Mouse (Mus musculus): ENCODE data around the gene Gm5039.
"Not testable (repeated sequence)": the region's sequence is repeated elsewhere in the genome, so short reads cannot be mapped to it uniquely, and the experiment has no call there.

The Gm5039 gene

DNA sequence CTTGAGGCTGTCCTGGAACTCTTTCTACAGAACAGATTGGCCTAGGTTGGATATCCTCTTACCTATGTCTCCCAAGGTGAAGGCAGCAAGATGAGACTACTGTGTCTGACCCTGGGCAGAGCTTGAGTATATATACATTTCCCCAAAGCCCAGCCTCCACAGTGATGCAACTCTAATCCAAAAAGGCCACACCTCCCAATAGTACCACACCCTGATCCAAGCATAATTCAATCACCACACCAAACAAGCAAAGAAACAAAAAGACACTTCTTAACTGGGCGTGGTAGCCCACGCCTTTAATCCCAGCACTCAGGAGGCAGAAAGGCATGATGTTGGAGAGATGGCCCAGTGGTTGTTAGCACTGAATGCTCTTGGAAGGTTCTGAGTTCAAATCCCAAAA is at the start of gene Gm5039:
Gene Gm5039 (minus strand): TSS at position 101 of the 400 bp plus-strand sequence.
- not testable (repeated sequence) for DNase-seq (ENCODE audit: low read depth, low spot score)

GRCm38 (mm10) chr12:88372018-88372417 is 48.2 kb upstream of the Gm5039 start:
- no peak for DNase-seq (ENCODE audit: low read depth, low spot score)

- not testable (repeated sequence) for DNase-seq (ENCODE audit: low read depth, low spot score)
Observed at GRCm38 (mm10) chr12:88370321-88370720, 46.5 kb upstream of the Gm5039 start.

GRCm38 (mm10) chr12:88369690-88370089 is 45.9 kb upstream of the Gm5039 start:
- not testable (repeated sequence) for DNase-seq (ENCODE audit: low read depth, low spot score)

GRCm38 (mm10) chr12:88368618-88369017 is 44.8 kb upstream of the Gm5039 start:
- no peak for DNase-seq (ENCODE audit: low read depth, low spot score)

DNA sequence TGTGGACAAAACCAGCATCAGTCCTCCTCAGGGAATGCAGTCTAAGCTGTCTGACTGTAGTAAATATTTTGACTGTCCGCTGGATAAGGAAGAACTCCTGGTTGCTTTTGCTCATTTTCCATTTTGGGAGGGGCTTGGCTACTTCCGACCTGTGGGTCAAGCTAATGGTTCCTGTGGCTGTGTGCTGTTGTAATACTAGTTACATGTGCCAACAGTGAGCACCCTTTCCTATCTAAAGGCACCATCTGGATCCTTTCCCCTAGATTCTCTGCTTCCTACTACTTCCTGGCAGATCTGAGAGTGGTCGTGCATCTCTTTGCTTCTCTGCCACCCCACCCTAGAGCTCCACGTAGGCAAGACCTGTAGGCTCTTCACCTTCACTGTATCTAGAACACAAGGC is 43.8 kb upstream of the Gm5039 start:
- DNase-seq (ENCODE audit: low read depth, low spot score): no peak

DNA sequence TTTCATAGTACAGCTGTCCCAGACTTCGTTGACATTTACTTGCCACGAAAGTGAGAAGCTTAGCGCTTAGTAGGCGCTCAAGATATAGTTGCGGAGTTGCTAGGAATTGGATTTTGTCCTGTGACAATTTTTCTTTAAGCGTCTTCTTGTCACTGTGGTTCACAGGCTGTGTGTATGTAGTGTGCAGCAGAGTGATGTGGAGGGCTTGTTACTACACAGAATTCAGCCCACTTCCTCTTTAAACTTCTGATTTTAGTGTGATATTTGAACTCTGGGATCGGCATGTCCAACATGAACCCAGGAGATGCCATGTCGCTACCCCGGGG is 37.3 kb upstream of the Gm5039 start:
- DNase-seq (ENCODE audit: low read depth, low spot score): no peak

DNA sequence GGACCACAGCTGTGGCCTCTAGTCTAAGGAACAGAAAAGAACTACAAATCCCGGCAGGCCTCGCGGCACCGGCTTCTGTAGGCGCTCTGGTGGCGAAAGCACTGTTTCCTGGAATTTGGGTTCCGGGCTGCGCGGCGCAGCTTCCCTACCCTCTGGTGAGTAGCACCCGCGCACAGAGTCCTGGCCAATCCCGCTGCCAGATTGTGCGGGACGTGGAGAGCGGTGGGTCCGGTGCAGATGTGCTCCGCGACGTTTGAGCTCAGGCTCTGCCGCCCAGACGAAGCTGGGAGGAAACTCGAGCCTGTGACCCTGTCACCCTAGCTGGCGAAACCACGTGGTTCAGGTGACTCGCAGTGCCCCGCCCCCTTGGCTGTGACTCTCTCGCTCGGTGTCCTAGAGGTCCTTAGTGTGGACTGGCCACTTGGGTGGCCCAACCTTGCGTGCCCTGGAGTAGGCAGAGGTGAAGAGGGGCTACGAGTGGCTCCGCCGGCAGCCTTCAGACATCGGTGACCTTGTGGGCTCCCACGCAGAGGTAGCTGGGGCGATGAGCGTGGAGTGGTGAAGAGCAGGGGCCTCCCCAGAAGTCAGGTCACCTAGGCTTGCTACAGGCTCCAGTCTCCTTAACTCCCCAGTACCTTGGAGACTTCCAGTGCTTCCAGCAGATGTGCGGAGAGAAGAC is 36.8 kb upstream of the Gm5039 start, which contains the start of gene Adck1:
Gene Adck1 (plus strand): TSS at position 114 of the 679 bp plus-strand sequence.
- peak; percentile 69 for DNase-seq (ENCODE audit: low read depth, low spot score)

DNA sequence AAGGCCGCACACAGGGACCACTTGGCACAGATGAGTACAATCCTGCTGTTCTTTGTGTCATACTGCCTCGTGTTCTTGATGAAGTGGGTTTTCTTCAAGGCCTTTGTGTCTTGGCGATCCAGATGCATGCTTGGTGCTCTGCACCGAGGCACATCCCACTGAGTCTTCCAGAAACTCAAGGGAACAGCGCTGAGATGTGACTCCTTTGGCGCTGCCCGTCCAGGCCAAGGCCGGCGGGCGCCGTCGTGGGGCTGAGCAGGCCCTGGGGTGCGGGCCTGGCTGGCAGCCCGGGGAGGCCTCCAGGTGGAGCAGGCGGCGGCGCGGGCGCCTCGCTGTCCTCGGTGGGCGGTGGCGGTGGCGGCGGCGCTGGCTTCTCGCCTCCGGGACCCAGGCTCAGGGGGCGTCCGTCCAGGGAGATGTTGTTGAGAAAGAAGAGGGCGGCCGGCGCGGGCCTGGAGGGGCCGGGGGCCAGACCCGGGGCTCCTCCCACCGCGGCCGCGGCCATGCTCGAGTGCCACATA is 30.4 kb upstream of the Gm5039 start:
- no peak for DNase-seq (ENCODE audit: low read depth, low spot score)

- not testable (repeated sequence) for DNase-seq (ENCODE audit: low read depth, low spot score)
Observed at GRCm38 (mm10) chr12:88341286-88341685, 17.5 kb upstream of the Gm5039 start.

DNA sequence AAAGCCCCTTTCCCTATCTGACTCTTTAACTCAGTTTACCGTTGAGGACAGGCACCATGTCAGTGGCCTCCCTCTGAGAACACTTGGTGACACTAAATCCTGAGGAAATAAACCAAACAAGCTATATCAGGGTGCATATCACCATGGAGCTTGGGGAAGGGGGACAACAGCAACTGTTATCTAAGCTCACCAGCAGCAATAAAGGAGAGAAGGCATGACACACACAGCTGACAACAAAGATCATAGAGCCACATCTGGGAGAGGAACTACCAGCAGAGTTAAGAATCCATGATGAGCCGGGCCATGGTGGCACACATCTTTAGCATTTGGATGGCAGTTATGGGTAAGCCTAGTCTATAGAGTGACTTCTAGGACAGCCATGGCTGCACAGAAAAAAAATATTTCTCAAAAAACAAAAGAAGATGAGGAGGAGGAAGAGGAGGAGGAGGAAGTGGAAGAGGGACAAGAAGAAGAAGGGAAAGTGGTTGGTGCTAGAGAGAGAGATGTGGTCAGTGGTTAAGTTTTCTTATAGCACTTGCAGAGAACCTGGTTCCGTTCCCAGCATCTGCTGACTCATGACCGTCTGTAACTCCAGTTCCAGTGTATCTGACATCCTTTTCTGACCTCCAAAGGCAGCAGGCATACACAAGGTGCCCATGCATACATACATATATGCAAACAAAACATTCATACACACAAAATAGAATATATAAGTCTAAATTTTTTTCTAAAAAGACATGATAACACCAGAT is 13.0 kb upstream of the Gm5039 start:
- DNase-seq (ENCODE audit: low read depth, low spot score): not testable (repeated sequence)

GRCm38 (mm10) chr12:88314556-88314955 is 9.3 kb downstream of the Gm5039 start:
- DNase-seq (ENCODE audit: low read depth, low spot score): no peak

- DNase-seq (ENCODE audit: low read depth, low spot score): not testable (repeated sequence)
Observed at GRCm38 (mm10) chr12:88297171-88297570, 26.7 kb downstream of the Gm5039 start.

DNA sequence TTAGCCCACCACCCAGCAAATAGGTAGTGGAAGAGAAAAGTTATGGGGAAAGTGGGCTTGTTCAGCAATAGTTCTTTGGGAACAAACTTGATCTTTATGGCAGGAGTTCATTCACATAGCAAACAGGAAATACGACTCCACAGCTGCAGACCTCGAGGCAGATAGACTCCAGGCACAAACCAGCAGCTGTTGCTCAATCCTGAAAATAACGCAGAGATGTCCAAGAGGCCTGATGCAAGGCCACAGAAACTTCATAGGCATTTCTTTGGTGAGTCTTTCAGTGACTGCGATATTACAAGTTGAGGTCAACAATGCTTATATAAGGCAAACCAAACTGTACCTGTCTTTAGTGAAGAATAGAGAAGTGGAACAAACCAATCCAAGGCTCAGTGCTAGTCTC is 30.7 kb downstream of the Gm5039 start:
- DNase-seq (ENCODE audit: low read depth, low spot score): not testable (repeated sequence)

DNA sequence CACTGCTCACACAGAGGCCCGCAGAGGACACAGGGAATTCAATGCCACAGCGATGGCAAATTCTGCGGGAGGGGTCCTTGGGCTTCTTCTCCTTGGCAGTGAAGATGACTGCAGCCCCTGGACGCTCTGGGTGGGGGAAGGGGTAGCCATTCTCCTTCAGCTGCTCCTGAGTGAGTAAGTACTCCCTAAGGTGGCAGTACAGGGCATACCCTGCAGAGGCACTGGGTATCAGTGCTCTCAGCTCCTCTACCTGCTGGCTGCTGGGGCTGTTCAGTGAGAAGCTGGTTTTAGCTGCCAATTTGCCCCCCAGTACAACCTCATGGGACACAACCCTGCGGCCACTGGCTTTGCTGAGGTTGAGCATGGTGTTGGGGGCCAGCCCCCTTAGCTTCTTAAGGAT is 38.6 kb downstream of the Gm5039 start:
- DNase-seq (ENCODE audit: low read depth, low spot score): not testable (repeated sequence)

DNA sequence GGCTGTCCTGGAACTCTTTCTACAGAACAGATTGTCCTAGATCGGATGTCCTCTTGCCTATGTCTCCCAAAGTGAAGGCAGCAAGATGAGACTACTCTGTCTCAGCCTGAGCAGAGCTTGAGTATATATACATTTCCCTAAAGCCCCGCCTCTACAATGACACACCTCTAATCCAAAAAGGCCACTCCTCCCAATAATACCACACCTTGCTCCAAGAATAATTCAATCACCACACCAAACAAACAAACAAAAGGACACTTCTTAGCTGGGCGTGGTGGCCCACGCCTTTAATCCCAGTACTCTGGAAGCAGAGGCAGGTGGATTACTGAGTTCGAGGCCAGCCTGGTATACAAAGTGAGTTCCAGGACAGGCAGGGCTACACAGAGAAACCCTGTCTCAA is 49.4 kb downstream of the Gm5039 start, which contains the start of gene Gm5662:
Gene Gm5662 (minus strand): TSS at position 101 of the 400 bp plus-strand sequence.
- not testable (repeated sequence) for DNase-seq (ENCODE audit: low read depth, low spot score)
